ENCODE assay signal across 23 mouse cellular contexts in genomic region chr4:43974914-43975616, GRCm38 (mm10). TPM values are rescaled to one million over a fixed set of nuclear protein-coding genes. Genes with fewer than 3 reads are reported as not detected.
DNase-seq lines count a peak whose midpoint lies in the region; ATAC-seq and TF ChIP-seq lines count a peak whose summit lies in the region.
"Had no signal": no experiment of that assay in that cellular context is flagged by ENCODE, and none has a peak within 500 bp of the region (broad histone marks: within the 10 kb centered on the region; RNA-seq: fewer than 3 reads in every experiment).

No protein-coding gene starts in this region.

- H3K36me3 ChIP-seq in heart, embryonic 11.5 days (ENCODE audit: control insufficient read depth, insufficient read depth, low read length) = no peaks in the 10 kb centered on the region
- peaks cover 15% of the 10 kb centered on the region for H3K36me3 ChIP-seq in heart, embryonic 10.5 days
- H3K36me3 ChIP-seq in MEL (ENCODE audit: control insufficient read depth in 1 of 2, insufficient read depth in 2 of 2, low read length in 2 of 2) (peaks cover 0 to 33% of the 10 kb centered on the region in 2 experiments; a peak in 2 of 4 replicates), macrophage (ENCODE audit: inconsistent target) (no peaks in the 10 kb centered on the region)
- H3K36me3 ChIP-seq: hindbrain, embryonic 15.5 days; neural tube, embryonic 13.5 days had no signal

- no peak for TF ChIP-seq RAD21 in MEL (IDR thresholded peaks at IDR 0.05; ENCODE audit: low read depth, low read length)

- WGBS in heart, embryonic 11.5 days (ENCODE audit: insufficient replicate concordance) = 85% methylated on average over 9 of the region's 10 CpGs
- 80% methylated on average over 10 of the region's 10 CpGs for WGBS in heart, embryonic 10.5 days
- WGBS in macrophage (ENCODE audit: missing documents) = 37% methylated on average over 9 of the region's 10 CpGs

- H3K4me2 ChIP-seq in heart, embryonic 11.5 days = no peak overlapping the region
- H3K4me2 ChIP-seq: heart, embryonic 12.5 days; hindbrain, embryonic 15.5 days; limb, embryonic 13.5 days; midbrain, embryonic 11.5 days; neural tube, embryonic 13.5 days had no signal

- ATAC-seq in heart, embryonic 11.5 days (replicated peaks; ENCODE audit: insufficient number of reproducible peaks, low FRiP score, low TSS enrichment) = no peak
- ATAC-seq in granulocyte monocyte progenitor cell, adult 5-6 weeks (replicated peaks; ENCODE audit: poor library complexity, severe bottlenecking) = peak; percentile 28
- ATAC-seq: intestine, embryonic 16.5 days had no signal

- H3K4me1 ChIP-seq in heart, embryonic 11.5 days (ENCODE audit: control insufficient read depth, insufficient read depth, low read length) = peaks cover 24% of the 10 kb centered on the region
- H3K4me1 ChIP-seq in heart, embryonic 10.5 days = peaks cover 41% of the 10 kb centered on the region
- H3K4me1 ChIP-seq in MEL (ENCODE audit: control insufficient read depth in 1 of 2, insufficient read depth in 2 of 2, low read length in 2 of 2) = peaks cover 22 to 35% of the 10 kb centered on the region in 2 experiments

- TF ChIP-seq EP300 in MEL (IDR thresholded peaks at IDR 0.05; ENCODE audit: low read depth in 1 of 2, low read length in 2 of 2) = peak in 1 of 2 experiments; percentile 36; a peak in 2 of 4 replicates

- TF ChIP-seq POLR2A in MEL (IDR thresholded peaks at IDR 0.05; ENCODE audit: control insufficient read depth in 1 of 2, insufficient read depth in 1 of 2, low read depth in 1 of 2, low read length in 2 of 2, poor library complexity in 1 of 2) = no peak

- no peak overlapping the region for H3K27ac ChIP-seq in heart, embryonic 11.5 days (ENCODE audit: low read depth, low read length)
- no peak overlapping the region for H3K27ac ChIP-seq in heart, embryonic 10.5 days
- H3K27ac ChIP-seq in MEL (ENCODE audit: control insufficient read depth, low read depth, low read length) (peak overlapping the region; percentile 94), macrophage (peak overlapping the region; percentile 53)
- H3K27ac ChIP-seq: hindbrain, embryonic 15.5 days; kidney, postnatal 0 days; limb, embryonic 13.5 days; neural tube, embryonic 13.5 days had no signal

- DNase-seq in heart, embryonic 10.5 days (ENCODE audit: low spot score) = no peak
- peak; percentile 80 for DNase-seq in MEL (ENCODE audit: low read depth, low spot score)
- DNase-seq in cerebellum, adult 9-10 months = no peak
- DNase-seq in gastrocnemius, postnatal 4 days (ENCODE audit: low spot score in 2 of 2) = no peak
- no peak for DNase-seq in ovary, adult 18-20 months (ENCODE audit: low spot score)
- DNase-seq: adrenal gland, adult 2 months; cerebellum, adult 18-20 months; gastrocnemius, postnatal 14 days; heart, postnatal 36 days; lung, postnatal 14 days; right cerebral cortex, postnatal 25 days had no signal

- no peak overlapping the region for H3K4me3 ChIP-seq in heart, embryonic 11.5 days (ENCODE audit: low read depth, low read length)
- H3K4me3 ChIP-seq in heart, embryonic 10.5 days = no peak overlapping the region
- H3K4me3 ChIP-seq in MEL (ENCODE audit: control insufficient read depth in 1 of 2, insufficient read depth in 1 of 2, low read depth in 2 of 2, low read length in 2 of 2) (no peak overlapping the region), macrophage (ENCODE audit: inconsistent target) (no peak overlapping the region)
- H3K4me3 ChIP-seq: heart, embryonic 12.5 days; hindbrain, embryonic 15.5 days; limb, embryonic 13.5 days; neural tube, embryonic 13.5 days had no signal

- H3K27me3 ChIP-seq in heart, embryonic 11.5 days (ENCODE audit: control insufficient read depth, insufficient read depth, low read length) = no peaks in the 10 kb centered on the region
- H3K27me3 ChIP-seq in heart, embryonic 10.5 days (ENCODE audit: insufficient read depth, poor library complexity, severe bottlenecking) = no peaks in the 10 kb centered on the region
- no peaks in the 10 kb centered on the region for H3K27me3 ChIP-seq in MEL (ENCODE audit: control insufficient read depth in 1 of 2, insufficient read depth in 2 of 2, low read length in 2 of 2)
- H3K27me3 ChIP-seq: heart, embryonic 12.5 days; hindbrain, embryonic 15.5 days; limb, embryonic 13.5 days; neural tube, embryonic 13.5 days had no signal

- H3K79me2 ChIP-seq in MEL (ENCODE audit: control insufficient read depth, insufficient read depth, low read length, poor library complexity) = no peaks in the 10 kb centered on the region; the same call in 1 of the 2 replicates
- H3K79me2 ChIP-seq in macrophage (ENCODE audit: inconsistent target) = no peaks in the 10 kb centered on the region

- H3K9ac ChIP-seq in heart, embryonic 11.5 days (ENCODE audit: low read depth, low read length) = 0 out of 2 replicates have a peak overlapping the region, but pooled peaks have one; percentile 16
- peak overlapping the region; percentile 31 for H3K9ac ChIP-seq in MEL (ENCODE audit: control insufficient read depth, low read depth, low read length, poor library complexity, severe bottlenecking)
- H3K9ac ChIP-seq: heart, embryonic 12.5 days; hindbrain, embryonic 15.5 days; limb, embryonic 13.5 days; neural tube, embryonic 13.5 days had no signal

- H3K9me3 ChIP-seq in heart, embryonic 11.5 days (replicated peaks; ENCODE audit: control insufficient read depth, low read length) = no peaks in the 10 kb centered on the region
- no peaks in the 10 kb centered on the region for H3K9me3 ChIP-seq in heart, embryonic 10.5 days
- H3K9me3 ChIP-seq in MEL (replicated peaks; ENCODE audit: insufficient read depth, low read length) = no peaks in the 10 kb centered on the region
- H3K9me3 ChIP-seq: heart, embryonic 12.5 days; hindbrain, embryonic 15.5 days; limb, embryonic 13.5 days; neural tube, embryonic 13.5 days had no signal

- TF ChIP-seq CTCF in MEL (IDR thresholded peaks at IDR 0.05 in 2 of 3, conservative IDR thresholded peaks at IDR 0.05 in 1 of 3; ENCODE audit: control insufficient read depth in 1 of 3, insufficient read depth in 1 of 3, low read depth in 2 of 3, low read length in 3 of 3, poor library complexity in 1 of 3, severe bottlenecking in 1 of 3) = no peak

TF ChIP-seq in MEL, 35 proteins besides CTCF, POLR2A, EP300 and RAD21 (continues in another document):
- TF ChIP-seq USF1 (IDR thresholded peaks at IDR 0.05; ENCODE audit: low read depth, low read length) (no peak), MAZ (IDR thresholded peaks at IDR 0.05; ENCODE audit: low read depth, low read length) (no peak), MXI1 (IDR thresholded peaks at IDR 0.05; ENCODE audit: low read depth, low read length) (peak; percentile 63; the same call in 1 of the 2 replicates), NRF1 (IDR thresholded peaks at IDR 0.05; ENCODE audit: insufficient read depth, low read depth, low read length, poor library complexity, severe bottlenecking) (no peak), ETS1 (IDR thresholded peaks at IDR 0.05; ENCODE audit: low read depth, low read length) (0 out of 2 replicates have a peak, but pooled peaks have one; percentile 39)

RNA-seq across cellular contexts. Expression of gene Ccin, which starts 8.2 kb away (rescaled TPM):
- polyA plus RNA-seq in heart, embryonic 11.5 days (2014; fragmentation: Nextera tagmentation; extraction: Ambion mirVana) = not detected in 2 replicates
- polyA plus RNA-seq in heart, embryonic 10.5 days (2016; fragmentation: Nextera tagmentation; extraction: Ambion mirVana) = not detected in 2 replicates
- not detected in 2 replicates for total RNA-seq in MEL (2012; rRNA removed)
- polyA plus RNA-seq in MEL (2012; ENCODE audit: insufficient read depth in 1 of 2, insufficient read length in 2 of 2, low read depth in 1 of 2, low replicate concordance in 2 of 2, missing spikeins in 1 of 2) (under 1 TPM in 1 of 2 experiments, not detected in 1; 0.04 TPM), macrophage (2018) (not detected in 3 replicates)
- not detected in 2 replicates for total RNA-seq in granulocyte monocyte progenitor cell, adult 5-6 weeks (2014; fragmentation: Nextera tagmentation)
- total RNA-seq in granulocyte monocyte progenitor cell, adult 5-6 weeks (2017) = 0.09 TPM in 1 of 2 replicates, not detected in the other
- total RNA-seq in macrophage (2018; cell fraction: chromatin; rRNA removed) = not detected
- not detected for total RNA-seq in macrophage (2018; cell fraction: cytosol; rRNA removed)
- total RNA-seq in macrophage (2018; cell fraction: nucleus; rRNA removed) = under 1 TPM in 1 of 26 experiments, not detected in 25; 0.29 TPM
- total RNA-seq in gastrocnemius, postnatal 4 days (2021) = under 1 TPM; 0.26 to 0.32 TPM
- total RNA-seq: adrenal gland, adult 2 months; layer of hippocampus, adult 8-10 months had no signal
- polyA plus RNA-seq: adrenal gland, adult 2 months; embryonic facial prominence, embryonic 11.5 days; hindbrain, embryonic 15.5 days; intestine, embryonic 16.5 days; kidney, postnatal 0 days; limb, embryonic 13.5 days; midbrain, embryonic 11.5 days; neural tube, embryonic 13.5 days had no signal

RNA-seq across cellular contexts. Expression of gene Glipr2, which starts 17.9 kb away (rescaled TPM):
- polyA plus RNA-seq in heart, embryonic 11.5 days (2014; fragmentation: Nextera tagmentation; extraction: Ambion mirVana) = 112 and 136 TPM in 2 replicates
- 114 and 119 TPM in 2 replicates for polyA plus RNA-seq in heart, embryonic 10.5 days (2016; fragmentation: Nextera tagmentation; extraction: Ambion mirVana)
- 22.8 and 30.6 TPM in 2 replicates for total RNA-seq in MEL (2012; rRNA removed)
- polyA plus RNA-seq in MEL (2012; ENCODE audit: insufficient read depth in 1 of 2, insufficient read length in 2 of 2, low read depth in 1 of 2, low replicate concordance in 2 of 2, missing spikeins in 1 of 2) (10 to 100 TPM in 1 of 2 experiments, not detected in 1; 25.0 TPM), macrophage (2018) (1.7 to 2.7 TPM (median 2.0 TPM) in 3 replicates)
- 8.2 and 12.7 TPM in 2 replicates for total RNA-seq in granulocyte monocyte progenitor cell, adult 5-6 weeks (2014; fragmentation: Nextera tagmentation)
- total RNA-seq in granulocyte monocyte progenitor cell, adult 5-6 weeks (2017) = 16.4 and 20.8 TPM in 2 replicates
- 10 to 100 TPM in 2 of 26 experiments, 1 to 10 TPM in 14, under 1 TPM in 5, not detected in 5; 0.31 to 18.3 (median 1.9) TPM for total RNA-seq in macrophage (2018; cell fraction: chromatin; rRNA removed)
- total RNA-seq in macrophage (2018; cell fraction: cytosol; rRNA removed) = 10 to 100 TPM in 6 of 26 experiments, 1 to 10 TPM in 20; 1.8 to 14.4 (median 7.5) TPM
- total RNA-seq in macrophage (2018; cell fraction: nucleus; rRNA removed) = 10 to 100 TPM in 4 of 26 experiments, 1 to 10 TPM in 17, under 1 TPM in 3, not detected in 2; 0.48 to 20.8 (median 5.3) TPM
- total RNA-seq in gastrocnemius, postnatal 4 days (2021) = 10 to 100 TPM; 44.4 to 44.5 TPM

RNA-seq across cellular contexts. Expression of gene Clta, which starts 29.2 kb away (rescaled TPM):
- polyA plus RNA-seq in heart, embryonic 11.5 days (2014; fragmentation: Nextera tagmentation; extraction: Ambion mirVana) = 157 and 162 TPM in 2 replicates
- 156 and 170 TPM in 2 replicates for polyA plus RNA-seq in heart, embryonic 10.5 days (2016; fragmentation: Nextera tagmentation; extraction: Ambion mirVana)
- 426 and 451 TPM in 2 replicates for total RNA-seq in MEL (2012; rRNA removed)
- 100 to 1,000 TPM in 1 of 2 experiments, not detected in 1; 589 TPM for polyA plus RNA-seq in MEL (2012; ENCODE audit: insufficient read depth in 1 of 2, insufficient read length in 2 of 2, low read depth in 1 of 2, low replicate concordance in 2 of 2, missing spikeins in 1 of 2)
- total RNA-seq in granulocyte monocyte progenitor cell, adult 5-6 weeks (2014; fragmentation: Nextera tagmentation) = 280 and 311 TPM in 2 replicates
- 422 and 509 TPM in 2 replicates for total RNA-seq in granulocyte monocyte progenitor cell, adult 5-6 weeks (2017)
- 100 to 1,000 TPM in 4 of 26 experiments, 10 to 100 TPM in 22; 43.3 to 129 (median 74.1) TPM for total RNA-seq in macrophage (2018; cell fraction: chromatin; rRNA removed)
- total RNA-seq in macrophage (2018; cell fraction: cytosol; rRNA removed) = 1,000 to 10,000 TPM in 1 of 26 experiments, 100 to 1,000 TPM in 25; 474 to 1,048 (median 650) TPM
- total RNA-seq in macrophage (2018; cell fraction: nucleus; rRNA removed) = 100 to 1,000 TPM; 108 to 364 (median 196) TPM
- 719 to 1,119 TPM (median 1,119 TPM) in 3 replicates for polyA plus RNA-seq in macrophage (2018)
- 100 to 1,000 TPM; 158 to 176 TPM for total RNA-seq in gastrocnemius, postnatal 4 days (2021)

Comparison
In these comparisons a context has a peak if more than half of its experiments do, and no peak if none do; other contexts are left out.
1. H3K27ac ChIP-seq: peak in MEL (single experiment) and macrophage (single experiment); none in heart, embryonic 11.5 days (single experiment) and heart, embryonic 10.5 days (single experiment).